Mouse (Mus musculus): ENCODE measurements at regions not wholly inside any gene's neighbourhood (a gene's known extent, or its start where the extent isn't known, plus 50 kb on each side); places are given as distances from the start of the nearest gene placed in this dataset.

DNA sequence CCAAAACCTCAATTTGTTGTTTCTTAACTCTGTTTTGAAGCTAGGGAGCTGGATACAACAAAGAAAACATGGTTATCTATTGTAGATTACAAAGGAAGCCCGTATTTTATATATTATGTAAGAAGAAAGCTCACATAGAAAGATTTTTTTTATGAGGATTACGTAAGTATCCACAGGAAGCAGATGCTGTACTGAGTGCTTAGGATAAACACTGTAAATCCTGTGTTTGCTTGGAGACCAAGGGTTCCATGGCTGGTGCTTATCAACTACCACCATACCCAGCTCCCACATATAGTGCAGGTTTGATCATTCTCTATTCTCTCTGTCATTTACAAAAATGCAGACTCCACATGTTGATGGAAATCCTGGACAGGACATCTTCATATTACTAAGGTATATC lies 131.2 kb upstream of the Ahr start:
- TF ChIP-seq CTCF (conservative IDR thresholded peaks at IDR 0.05; ENCODE audit: insufficient read depth, insufficient read length, low read depth, low read length) (no peak), POLR2A (IDR thresholded peaks at IDR 0.05; ENCODE audit: low read depth, low read length) (no peak)
